Mouse (Mus musculus) heart, postnatal 0 days (tissue): ENCODE results near the gene Lilra5. TPM values are rescaled to one million over a fixed set of nuclear protein-coding genes. Genes with fewer than 3 reads are reported as not detected.

ENCODE experiments used
- ATAC-seq: fragments of 200-750 bp; cut with Nextera tagmentation; 2 replicates; pipeline ENCODE4 v1.8.0; 2017; ENCODE audit warnings: low read depth, moderate number of reproducible peaks, moderate library complexity; ENCODE audit not compliant: insufficient read depth
- DNase-seq: peaks from one replicate; pipeline ENCODE4 v3.0.0-alpha.2; 2016; ENCODE audit warnings: low spot score
- H3K27ac ChIP-seq: fragments of 300-500 bp; sonication (generic); 2 replicates; pipeline ENCODE4 v1.5.1; 2014; ENCODE audit warnings: low read depth, mild to moderate bottlenecking
- H3K27me3 ChIP-seq: fragments of 300-500 bp; sonication (generic); 2 replicates; pipeline ENCODE4 v1.6.1; 2014; ENCODE audit warnings: low read length, mixed read lengths; ENCODE audit not compliant: control insufficient read depth, insufficient read depth
- H3K36me3 ChIP-seq: fragments of 300-500 bp; sonication (generic); replicated peaks from 2 replicates; pipeline ENCODE4 v1.6.1; 2014; ENCODE audit warnings: low read length, mixed read lengths; ENCODE audit not compliant: control insufficient read depth, insufficient read depth
- H3K4me1 ChIP-seq: fragments of 300-500 bp; sonication (generic); 2 replicates; pipeline ENCODE4 v1.6.1; 2014; ENCODE audit warnings: antibody characterized with exemption; ENCODE audit not compliant: control insufficient read depth, insufficient read depth
- H3K4me2 ChIP-seq: fragments of 300-500 bp; sonication (generic); 2 replicates; pipeline ENCODE4 v1.6.1; 2014; ENCODE audit warnings: low read depth, mild to moderate bottlenecking, low read length, moderate library complexity
- H3K4me3 ChIP-seq: fragments of 300-500 bp; sonication (generic); 2 replicates; pipeline ENCODE4 v1.5.1; 2014; ENCODE audit warnings: low read depth, low read length
- H3K9ac ChIP-seq: fragments of 300-500 bp; sonication (generic); replicated peaks from 2 replicates; pipeline ENCODE4 v1.6.1; 2014; ENCODE audit warnings: low read depth, low read length, mixed read lengths
- H3K9me3 ChIP-seq: fragments of 300-500 bp; sonication (generic); replicated peaks from 2 replicates; pipeline ENCODE4 v1.6.1; 2016; ENCODE audit warnings: low read length; ENCODE audit not compliant: control insufficient read depth
- CTCF ChIP-seq: IDR thresholded peaks from 2 replicates; pipeline ENCODE4 v1.5.1; 2016; ENCODE audit warnings: antibody characterized with exemption, control low read depth, low read depth
- EP300 ChIP-seq: IDR thresholded peaks from 2 replicates; pipeline ENCODE4 v1.6.1; 2016; ENCODE audit warnings: antibody characterized with exemption, low read depth
- WGBS: fragments of 180-500 bp; shearing (Covaris S2); extraction: QIAGEN DNeasy Blood & Tissue Kit; methylation state at CpG from one replicate; pipeline ENCODE4 v1.1.7; 2014; 5-methylcytosine and 5-hydroxymethylcytosine counted together
- polyA plus RNA-seq: library from polyadenylated mRNA; unstranded; fragments of >200 nt; fragmentation: Nextera tagmentation; extraction: Ambion mirVana; gene quantifications from 2 replicates; pipeline ENCODE4 v1.2.1, GENCODE M21; 2015
- total RNA-seq: library from RNA; depleted of rRNA; stranded (reverse); fragments of >200 nt; gene quantifications from 2 replicates; pipeline ENCODE4 v1.2.3, GENCODE M21; 2014; ENCODE audit warnings: low replicate concordance; rRNA removed

Lilra5 gene
- total and polyA plus RNA-seq, 2 experiments from 2014 or later = 0.20 TPM; not detected in 1

DNA sequence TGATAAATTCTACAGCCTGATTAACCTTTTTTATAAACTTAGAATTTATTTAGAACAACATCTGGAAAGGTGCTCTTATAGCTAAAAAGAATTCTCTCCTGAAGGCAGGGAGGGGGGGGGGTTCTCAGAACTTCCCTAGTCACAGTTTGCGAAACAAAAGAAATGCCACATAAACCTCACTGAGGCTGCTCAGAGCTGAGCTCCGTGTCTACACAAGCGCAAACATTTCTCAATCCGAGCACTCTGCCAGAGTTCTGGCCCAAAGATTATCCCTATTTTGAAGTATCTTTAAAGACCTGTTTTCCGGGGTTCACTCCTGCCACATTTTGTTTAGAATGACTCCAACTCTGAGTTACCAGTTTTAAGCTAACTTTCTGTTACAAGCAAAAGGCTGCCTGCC, 55.1 kb downstream of the Lilra5 start:
- no peak overlapping the region for H3K4me2 ChIP-seq
- no peaks in the 10 kb centered on the region for H3K9me3 ChIP-seq
- DNase-seq (no peak), ATAC-seq (no peak)
- no peaks in the 10 kb centered on the region for H3K36me3 ChIP-seq
- WGBS = 71% methylated on average over 5 of the region's 5 CpGs
- H3K27ac ChIP-seq = no peak overlapping the region
- H3K27me3 ChIP-seq = no peaks in the 10 kb centered on the region
- H3K4me1 ChIP-seq = no peaks in the 10 kb centered on the region
- no peak for TF ChIP-seq EP300
- no peak for TF ChIP-seq CTCF
- no peak overlapping the region for H3K9ac ChIP-seq
- no peak overlapping the region for H3K4me3 ChIP-seq

Other genes with a start within 250 kb of the Lilra5 start
- gene Lair1, start 174.6 kb upstream of the Lilra5 start, total RNA-seq = 1.7 and 3.7 TPM in 2 replicates
- gene Lair1, start 174.6 kb upstream of the Lilra5 start, polyA plus RNA-seq = 0.98 and 1.1 TPM in 2 replicates
- gene Ttyh1, start 118.3 kb upstream of the Lilra5 start, total RNA-seq = 4.2 and 5.0 TPM in 2 replicates
- 0.45 and 1.1 TPM in 2 replicates for gene Ttyh1, start 118.3 kb upstream of the Lilra5 start, polyA plus RNA-seq
- 112 and 139 TPM in 2 replicates for gene Leng8, start 100.7 kb upstream of the Lilra5 start, total RNA-seq
- 12.9 and 16.0 TPM in 2 replicates for gene Leng8, start 100.7 kb upstream of the Lilra5 start, polyA plus RNA-seq
- gene Leng9, start 87.4 kb upstream of the Lilra5 start, total RNA-seq = 0.27 and 3.1 TPM in 2 replicates
- gene Leng9, start 87.4 kb upstream of the Lilra5 start, polyA plus RNA-seq = 3.6 and 3.8 TPM in 2 replicates
- gene Cdc42ep5, start 72.9 kb upstream of the Lilra5 start, total RNA-seq = 34.0 and 37.4 TPM in 2 replicates
- 21.0 and 25.0 TPM in 2 replicates for gene Cdc42ep5, start 72.9 kb upstream of the Lilra5 start, polyA plus RNA-seq
- gene Ncr1, start 100.0 kb downstream of the Lilra5 start, total RNA-seq = not detected in 2 replicates
- gene Ncr1, start 100.0 kb downstream of the Lilra5 start, polyA plus RNA-seq = not detected in 2 replicates
- 0.08 TPM in 1 of 2 replicates, not detected in the other for gene Gp6, start 160.0 kb downstream of the Lilra5 start, total RNA-seq
- gene Gp6, start 160.0 kb downstream of the Lilra5 start, polyA plus RNA-seq = 0.08 TPM in 1 of 2 replicates, not detected in the other
- 19.4 and 70.3 TPM in 2 replicates for gene Rdh13, start 207.9 kb downstream of the Lilra5 start, total RNA-seq
- gene Rdh13, start 207.9 kb downstream of the Lilra5 start, polyA plus RNA-seq = 24.9 and 28.0 TPM in 2 replicates
- 0.88 and 6.1 TPM in 2 replicates for gene Eps8l1, start 222.9 kb downstream of the Lilra5 start, total RNA-seq
- 1.00 and 4.0 TPM in 2 replicates for gene Eps8l1, start 222.9 kb downstream of the Lilra5 start, polyA plus RNA-seq